Mouse (Mus musculus): ENCODE measurements around the gene Six6. TPM values are rescaled to one million over a fixed set of nuclear protein-coding genes. Genes with fewer than 3 reads are reported as not detected.

Six6 gene
- total RNA-seq, 2 experiments from 2014 or later, result not detected

DNA sequence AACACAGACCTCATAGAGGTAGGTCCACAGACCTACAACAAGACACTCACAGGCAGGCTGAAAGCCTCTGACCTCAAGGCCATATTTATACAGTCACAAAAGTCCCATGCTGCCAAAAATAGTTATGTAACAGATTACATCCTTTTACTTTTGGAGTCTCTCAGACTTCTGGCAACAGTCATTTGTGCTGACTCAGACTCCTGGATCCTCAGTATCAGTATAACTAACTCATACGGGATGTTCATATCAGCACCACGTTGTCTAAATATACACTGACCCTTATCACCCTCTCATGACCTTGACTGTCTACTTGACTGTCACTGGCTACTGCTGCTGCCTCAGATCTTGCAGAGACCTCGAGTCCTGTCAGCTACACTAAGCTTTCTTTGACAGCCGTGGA lies 15.2 kb downstream of the Six6 start:
- DNase-seq (ENCODE audit: extremely low spot score in 1 of 2, low spot score in 1 of 2), result no peak

DNA sequence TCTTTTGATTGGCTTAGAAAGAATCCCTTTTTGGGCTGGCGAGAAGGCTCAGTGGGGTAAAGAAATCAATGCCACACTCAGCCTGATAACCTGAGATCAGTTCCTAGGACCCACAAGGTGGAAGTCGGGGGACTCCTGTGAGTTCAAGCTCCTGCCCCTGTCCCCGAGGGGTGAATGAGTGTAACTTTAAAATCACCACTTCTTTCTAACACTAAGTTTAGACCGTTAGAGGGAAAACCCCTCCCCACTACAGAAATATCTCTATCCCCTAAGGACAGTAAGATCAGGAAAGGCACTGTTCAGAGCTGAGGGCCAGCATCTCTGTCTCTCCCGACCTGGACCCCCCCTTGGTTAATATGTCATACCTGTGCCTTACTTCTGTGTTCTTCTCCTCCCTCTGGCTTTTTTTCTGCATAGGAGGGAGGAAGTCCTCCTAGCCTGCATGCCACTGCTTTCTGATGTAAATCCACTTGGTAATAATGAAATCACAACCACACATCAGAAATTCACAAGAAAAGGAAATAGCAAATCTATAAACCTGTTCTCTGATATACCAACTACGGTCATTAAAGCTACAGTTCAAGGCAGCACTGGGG lies 18.2 kb downstream of the Six6 start:
- DNase-seq (ENCODE audit: extremely low spot score in 1 of 2, low spot score in 1 of 2), result no peak

DNA sequence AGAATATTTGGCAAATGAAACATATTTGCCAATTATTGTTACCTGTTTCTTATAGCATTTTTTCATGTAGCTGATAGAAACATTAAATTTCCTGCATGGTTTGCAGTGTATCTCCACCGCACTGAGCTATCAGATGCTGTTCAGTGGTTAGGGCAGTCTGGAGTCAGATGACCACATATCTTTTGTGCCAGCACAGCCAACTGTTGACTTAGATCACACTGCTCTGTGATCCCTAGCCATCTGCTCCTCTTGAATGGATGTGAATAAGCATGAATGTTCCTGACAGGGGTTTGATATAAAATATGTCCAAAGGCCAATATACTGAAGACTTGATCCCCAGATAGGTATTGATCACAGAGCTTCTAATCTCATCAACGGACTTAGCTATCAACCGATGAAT lies 18.8 kb downstream of the Six6 start:
- no peak for DNase-seq (ENCODE audit: extremely low spot score in 1 of 2, low spot score in 1 of 2)

DNA sequence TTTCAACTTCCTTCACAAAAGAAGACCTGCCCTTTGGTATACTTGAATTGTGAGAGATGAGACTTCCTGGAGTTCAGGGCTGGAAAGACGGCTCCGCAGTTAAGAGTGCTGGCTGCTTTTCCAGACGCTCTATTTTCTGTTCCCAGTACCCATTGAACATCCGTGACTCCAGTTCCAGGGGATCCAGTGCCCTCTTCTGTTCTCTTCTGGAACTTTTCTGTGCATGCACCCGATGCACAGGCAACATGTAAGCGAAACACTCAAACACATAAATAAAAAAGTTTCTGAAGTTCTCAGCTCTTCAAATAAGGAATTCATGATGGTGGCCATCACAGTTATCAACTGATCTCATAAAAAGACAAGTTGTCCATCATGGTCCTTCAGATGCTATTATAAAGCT lies 23.1 kb downstream of the Six6 start:
- no peak for DNase-seq (ENCODE audit: extremely low spot score in 1 of 2, low spot score in 1 of 2)

DNA sequence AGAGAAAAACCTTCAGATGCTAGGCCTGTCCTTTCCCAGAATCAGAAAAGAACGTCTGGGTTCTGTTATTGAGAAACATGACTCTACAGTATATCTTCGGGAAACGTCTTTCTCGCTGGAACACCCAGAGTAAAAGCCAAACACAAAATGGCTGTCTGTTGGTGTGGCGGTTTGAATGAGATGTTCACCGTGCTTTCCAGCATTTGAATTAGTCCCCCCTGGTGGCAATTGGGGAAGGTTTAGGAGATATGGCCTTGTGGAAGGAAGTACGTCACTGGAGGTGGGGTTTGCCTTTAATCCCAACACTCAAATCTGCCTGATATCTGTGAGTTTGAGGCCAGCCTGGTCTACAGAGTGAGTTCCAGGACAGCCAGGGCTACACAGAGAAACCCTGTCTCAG lies 27.8 kb downstream of the Six6 start:
- no peak for DNase-seq (ENCODE audit: extremely low spot score in 1 of 2, low spot score in 1 of 2)

DNA sequence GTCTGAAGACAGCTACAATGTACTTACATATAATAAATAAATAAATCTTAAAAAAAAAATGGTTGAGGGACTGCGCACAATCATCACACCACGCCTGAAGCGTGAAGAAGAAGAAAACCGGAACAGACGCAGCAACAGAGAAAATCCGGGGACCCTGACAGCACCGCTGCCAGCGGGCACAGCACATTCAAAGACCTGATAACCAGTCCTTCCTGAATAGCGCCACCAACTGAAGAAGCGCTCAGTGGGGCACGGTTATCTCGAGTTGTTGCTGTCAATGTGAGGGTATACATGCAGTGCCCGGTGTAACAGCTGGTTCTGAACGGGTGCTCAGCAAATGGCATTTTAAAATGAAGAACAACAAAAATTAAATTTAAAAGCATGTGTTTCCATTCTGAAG lies 30.9 kb downstream of the Six6 start:
- no peak for DNase-seq (ENCODE audit: extremely low spot score in 1 of 2, low spot score in 1 of 2)

DNA sequence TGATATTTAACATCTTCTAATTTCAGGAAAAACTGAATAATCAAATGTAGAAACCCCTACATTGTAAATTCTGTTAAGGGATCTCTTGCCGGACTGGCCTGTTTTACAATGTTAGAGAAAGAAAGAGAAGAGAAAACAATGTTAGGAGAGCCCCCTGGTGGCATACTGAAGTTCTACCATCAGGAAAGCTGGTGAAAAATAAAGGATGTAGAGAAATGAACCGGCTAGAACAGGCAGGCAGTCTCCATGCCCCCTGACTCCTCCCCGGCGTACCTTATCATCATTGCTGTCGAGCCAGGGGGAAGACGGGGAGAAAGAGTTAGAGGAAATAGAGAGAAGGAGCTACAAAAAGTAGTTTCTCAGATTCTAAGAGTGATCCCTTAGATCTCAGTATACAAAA lies 33.5 kb downstream of the Six6 start:
- DNase-seq (ENCODE audit: extremely low spot score in 1 of 2, low spot score in 1 of 2), result peak; percentile 13 to 58

DNA sequence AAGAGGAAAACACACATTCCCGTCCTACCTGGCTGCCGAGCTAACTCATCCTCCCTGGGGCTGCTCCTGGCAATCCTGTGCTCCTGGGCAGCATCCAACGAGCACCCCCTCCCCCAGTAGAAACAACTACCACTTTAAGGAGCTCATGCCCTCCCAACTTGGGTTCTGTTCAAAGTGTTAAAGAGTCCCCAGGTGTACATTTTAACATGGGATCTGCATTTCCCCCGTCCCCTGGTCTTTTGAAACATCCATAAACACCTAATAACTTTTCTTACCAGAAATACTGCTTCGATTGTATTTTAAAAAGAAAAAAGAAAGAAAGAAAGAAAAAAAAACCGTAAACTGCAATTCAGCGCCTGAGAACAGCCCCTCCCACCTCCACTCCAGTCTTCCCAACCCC lies 36.5 kb downstream of the Six6 start:
- no peak for DNase-seq (ENCODE audit: extremely low spot score in 1 of 2, low spot score in 1 of 2)

DNA sequence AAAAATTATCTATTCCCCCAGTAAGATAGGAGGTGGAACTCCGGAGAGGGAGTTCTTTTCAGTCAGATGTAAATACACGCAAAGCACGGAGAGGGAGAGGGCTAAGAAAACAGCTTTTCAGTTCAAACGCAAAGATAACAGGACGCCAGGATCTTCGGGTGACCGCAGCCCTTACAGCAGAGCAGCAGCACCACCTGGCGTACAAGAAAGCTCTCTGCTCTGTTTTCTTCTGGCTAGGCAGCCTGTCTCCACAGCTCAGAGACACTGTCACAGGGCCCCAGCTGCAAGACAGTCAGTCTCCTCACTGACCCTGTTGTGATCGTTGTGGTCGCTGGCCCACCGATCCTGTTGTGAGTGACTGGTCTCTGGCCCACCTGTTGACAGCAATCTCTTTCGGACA lies 37.0 kb downstream of the Six6 start:
- peak; percentile 12 to 62 for DNase-seq (ENCODE audit: extremely low spot score in 1 of 2, low spot score in 1 of 2)

DNA sequence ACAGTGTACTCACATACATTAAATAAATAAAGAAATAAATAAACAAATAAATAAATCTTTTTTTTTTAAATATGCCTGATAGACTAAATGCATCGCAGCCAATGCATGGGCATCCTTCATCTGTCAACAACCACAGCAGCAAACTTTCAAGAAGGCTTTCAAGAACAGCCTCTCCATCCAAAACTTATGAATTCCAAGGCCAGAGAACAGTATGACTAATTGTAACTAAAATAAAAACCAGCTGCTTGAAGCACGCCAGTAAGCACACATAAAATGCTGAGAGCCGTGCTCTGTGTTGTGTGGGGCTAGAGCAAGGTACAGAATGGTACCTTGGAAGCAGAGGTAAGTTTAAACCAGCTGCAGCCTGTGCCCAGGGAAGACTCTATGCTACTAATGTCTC lies 38.2 kb downstream of the Six6 start:
- DNase-seq (ENCODE audit: extremely low spot score in 1 of 2, low spot score in 1 of 2), result no peak

DNA sequence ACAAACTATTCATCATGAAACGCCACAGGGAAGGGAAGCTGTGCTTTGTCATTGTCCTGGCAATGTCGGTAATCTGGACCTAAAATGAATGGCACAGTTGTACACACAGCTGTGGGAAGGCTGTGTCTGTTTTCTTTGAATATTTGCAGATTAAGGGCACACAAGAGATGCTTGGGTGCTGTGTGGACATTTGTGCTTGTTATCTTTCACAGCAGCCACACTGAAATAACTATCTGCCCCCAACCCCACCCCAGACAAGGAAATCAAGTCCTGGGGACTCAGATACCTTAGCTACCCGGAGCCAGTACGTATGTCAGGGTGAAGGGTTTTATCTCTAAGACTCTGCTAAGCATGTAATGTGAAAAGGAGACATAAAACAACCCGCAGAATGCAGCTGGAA lies 39.5 kb downstream of the Six6 start:
- no peak for DNase-seq (ENCODE audit: extremely low spot score in 1 of 2, low spot score in 1 of 2)

DNA sequence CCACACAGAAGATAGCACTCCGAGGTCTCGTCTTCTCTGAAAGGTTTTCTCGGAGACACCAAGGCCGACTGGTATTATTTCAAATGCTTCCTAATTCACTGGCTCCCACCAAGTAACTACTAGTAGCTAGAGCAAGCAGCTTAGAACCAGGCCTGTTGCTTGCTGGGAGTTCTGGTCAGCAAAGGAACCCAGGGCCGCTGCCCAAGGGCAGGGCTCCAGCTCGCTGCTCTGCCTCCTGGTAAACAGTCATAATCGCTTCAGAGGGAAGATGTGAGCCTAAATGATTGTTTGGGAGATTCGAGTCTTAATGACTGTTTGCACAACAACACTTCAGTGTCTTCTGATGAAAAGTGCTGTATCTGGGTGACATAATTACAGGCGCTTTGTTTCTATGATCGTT lies 42.9 kb downstream of the Six6 start:
- DNase-seq (ENCODE audit: extremely low spot score in 1 of 2, low spot score in 1 of 2), result no peak

DNA sequence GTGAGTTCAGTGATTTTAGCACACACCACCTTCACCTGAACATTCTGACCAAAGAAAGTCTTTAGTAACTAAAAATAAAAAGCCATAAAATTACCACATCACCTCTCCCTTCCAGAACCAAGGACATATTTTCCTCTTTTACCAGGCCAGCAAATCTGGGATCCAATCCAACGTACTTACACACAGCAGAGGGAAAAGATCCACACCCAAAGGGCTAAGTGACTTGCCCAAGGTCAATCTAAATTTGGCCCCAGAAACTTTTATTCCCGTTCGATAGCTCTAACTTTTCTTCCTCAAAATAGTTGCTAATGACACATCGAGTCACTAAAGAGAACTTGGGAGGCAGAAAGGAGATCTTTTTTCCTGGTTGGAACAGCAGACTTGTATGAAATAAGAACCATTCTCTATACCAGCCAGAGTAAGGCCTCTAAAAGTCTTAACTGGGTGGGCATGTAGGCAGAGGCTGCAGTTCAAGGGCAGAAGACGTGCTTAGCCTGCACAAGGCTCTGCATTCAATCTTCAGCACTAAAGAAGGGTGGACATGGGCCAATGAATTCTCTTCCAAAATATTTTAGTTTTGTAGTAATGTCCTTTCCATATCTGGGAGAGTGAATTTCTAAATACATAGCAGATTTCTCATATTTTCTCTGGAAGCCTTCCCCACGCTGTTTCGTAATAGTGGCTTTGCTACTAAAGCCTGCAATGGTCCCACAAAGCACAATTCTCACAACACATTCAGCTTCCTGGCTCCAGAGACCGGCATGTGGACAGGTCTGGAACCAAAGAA lies 43.6 kb downstream of the Six6 start:
- no peak for DNase-seq (ENCODE audit: extremely low spot score in 1 of 2, low spot score in 1 of 2)

Other genes with a start within 250 kb of the Six6 start
- gene Ppm1a, start 182.4 kb upstream of the Six6 start, total RNA-seq (2021), result 100 to 1,000 TPM; 236 to 251 TPM
- 1 to 10 TPM; 4.9 to 6.9 TPM for gene 4930447C04Rik, start 882 bp downstream of the Six6 start, total RNA-seq (2021)
- gene Six1, start 114.0 kb downstream of the Six6 start, total RNA-seq (2021), result not detected
- gene Six4, start 173.6 kb downstream of the Six6 start, total RNA-seq (2021), result under 1 TPM; 0.57 to 0.59 TPM
- 10 to 100 TPM; 21.4 to 22.0 TPM for gene Mnat1, start 183.8 kb downstream of the Six6 start, total RNA-seq (2021)

Data from layer of hippocampus, postnatal 25 days (tissue).